Mouse (Mus musculus) kidney, embryonic 14.5 days (tissue): Measurements from ENCODE around the gene Tirap. TPM values are rescaled to one million over a fixed set of nuclear protein-coding genes. Genes with fewer than 3 reads are reported as not detected.

ENCODE experiments used
- ATAC-seq: fragments of 200-750 bp; cut with Nextera tagmentation; 2 replicates; pipeline ENCODE4 v1.8.0; 2017; ENCODE audit warnings: moderate number of reproducible peaks, mild to moderate bottlenecking, moderate TSS enrichment, moderate library complexity; ENCODE audit not compliant: low FRiP score, low TSS enrichment
- H3K27ac ChIP-seq: fragments of 300-500 bp; sonication (generic); 2 replicates; pipeline ENCODE4 v1.5.1; 2014; ENCODE audit warnings: low read depth, mild to moderate bottlenecking, low read length, moderate library complexity, mixed read lengths
- H3K27me3 ChIP-seq: fragments of 300-500 bp; sonication (generic); 2 replicates; pipeline ENCODE4 v1.6.1; 2014; ENCODE audit warnings: mild to moderate bottlenecking, low read length; ENCODE audit not compliant: control insufficient read depth, insufficient read depth
- H3K36me3 ChIP-seq: fragments of 300-500 bp; sonication (generic); 2 replicates; pipeline ENCODE4 v1.6.1; 2014; ENCODE audit warnings: low read length, mixed read lengths; ENCODE audit not compliant: control insufficient read depth, insufficient read depth
- H3K4me1 ChIP-seq: fragments of 300-500 bp; sonication (generic); 2 replicates; pipeline ENCODE4 v1.6.1; 2014; ENCODE audit warnings: low read length, mixed read lengths; ENCODE audit not compliant: control insufficient read depth, insufficient read depth
- H3K4me2 ChIP-seq: fragments of 300-500 bp; sonication (generic); replicated peaks from 2 replicates; pipeline ENCODE4 v1.6.1; 2014; ENCODE audit warnings: low read depth, mild to moderate bottlenecking, low read length
- H3K4me3 ChIP-seq: fragments of 300-500 bp; sonication (generic); 2 replicates; pipeline ENCODE4 v1.5.1; 2014; ENCODE audit warnings: mild to moderate bottlenecking, low read length
- H3K9ac ChIP-seq: fragments of 300-500 bp; sonication (generic); 2 replicates; pipeline ENCODE4 v1.6.1; 2014; ENCODE audit warnings: low read depth, mild to moderate bottlenecking, low read length, moderate library complexity
- H3K9me3 ChIP-seq: fragments of 300-500 bp; sonication (generic); 2 replicates; pipeline ENCODE4 v1.6.1; 2016; ENCODE audit warnings: low read length; ENCODE audit not compliant: control insufficient read depth
- WGBS: fragments of 180-500 bp; shearing (Covaris S2); extraction: QIAGEN DNeasy Blood & Tissue Kit; methylation state at CpG from one replicate; pipeline ENCODE4 v1.1.7; 2014; 5-methylcytosine and 5-hydroxymethylcytosine counted together
- polyA plus RNA-seq: library from polyadenylated mRNA; unstranded; fragments of >200 nt; fragmentation: Nextera tagmentation; extraction: Ambion mirVana; gene quantifications from 2 replicates; pipeline ENCODE4 v1.2.1, GENCODE M21; 2014

The Tirap gene
- polyA plus RNA-seq, 1 experiment from 2014 or later = 12.5 TPM

DNA sequence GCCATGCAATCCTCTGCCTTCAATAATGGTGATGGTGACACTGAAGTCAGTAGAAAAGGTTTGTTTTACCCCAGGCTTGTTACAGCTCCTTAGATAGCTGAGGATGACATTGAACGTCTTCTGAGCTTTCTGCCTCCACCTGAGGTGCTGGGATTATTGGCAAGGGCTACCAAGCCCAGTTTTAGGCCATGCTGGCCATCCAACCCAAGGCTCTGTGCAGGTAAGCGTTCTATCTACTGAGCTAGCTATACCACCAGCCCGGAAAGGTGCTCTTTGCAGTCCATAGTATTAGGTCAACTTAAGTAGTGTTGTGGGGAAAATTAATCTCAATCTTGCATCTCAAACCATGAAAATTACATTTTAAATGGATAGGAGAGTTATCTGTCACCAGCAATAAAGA, 2.5 kb downstream of the Tirap start:
- Histone ChIP-seq H3K9ac (no peak overlapping the region), H3K4me3 (no peak overlapping the region), H3K36me3 (no peaks in the 10 kb centered on the region), H3K4me1 (peaks cover 8% of the 10 kb centered on the region), H3K27me3 (no peaks in the 10 kb centered on the region), H3K27ac (no peak overlapping the region), H3K4me2 (no peak overlapping the region), H3K9me3 (no peaks in the 10 kb centered on the region)
- WGBS = 89% methylated on average over 3 of the region's 3 CpGs
- no peak for ATAC-seq

DNA sequence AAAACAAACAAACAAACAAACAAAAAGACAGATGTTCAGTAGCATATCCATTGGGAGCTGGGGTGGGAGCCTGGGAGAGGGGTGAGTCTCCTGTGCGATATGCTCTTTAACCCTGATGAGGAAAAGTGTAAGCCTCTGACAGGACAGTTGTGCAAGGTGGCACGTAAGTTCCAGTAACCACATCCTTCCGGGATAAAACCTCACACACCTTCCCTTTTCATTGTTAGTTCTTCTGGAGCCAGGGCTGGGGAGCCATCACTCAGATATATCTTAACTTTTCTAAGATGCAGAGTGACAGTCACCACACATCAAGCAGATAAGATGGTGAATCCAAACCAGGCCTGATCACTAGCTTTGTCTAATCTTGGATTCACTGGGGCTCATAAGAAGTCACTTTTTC, 6.0 kb downstream of the Tirap start:
- Histone ChIP-seq H3K27ac (no peak overlapping the region), H3K9ac (no peak overlapping the region), H3K4me3 (no peak overlapping the region), H3K9me3 (no peaks in the 10 kb centered on the region), H3K27me3 (no peaks in the 10 kb centered on the region), H3K36me3 (peaks cover 13% of the 10 kb centered on the region), H3K4me1 (0 out of 2 replicates have a peak, but pooled peaks cover 3% of the 10 kb centered on the region), H3K4me2 (no peak overlapping the region)
- WGBS = 94% methylated on average over 3 of the region's 3 CpGs
- no peak for ATAC-seq

DNA sequence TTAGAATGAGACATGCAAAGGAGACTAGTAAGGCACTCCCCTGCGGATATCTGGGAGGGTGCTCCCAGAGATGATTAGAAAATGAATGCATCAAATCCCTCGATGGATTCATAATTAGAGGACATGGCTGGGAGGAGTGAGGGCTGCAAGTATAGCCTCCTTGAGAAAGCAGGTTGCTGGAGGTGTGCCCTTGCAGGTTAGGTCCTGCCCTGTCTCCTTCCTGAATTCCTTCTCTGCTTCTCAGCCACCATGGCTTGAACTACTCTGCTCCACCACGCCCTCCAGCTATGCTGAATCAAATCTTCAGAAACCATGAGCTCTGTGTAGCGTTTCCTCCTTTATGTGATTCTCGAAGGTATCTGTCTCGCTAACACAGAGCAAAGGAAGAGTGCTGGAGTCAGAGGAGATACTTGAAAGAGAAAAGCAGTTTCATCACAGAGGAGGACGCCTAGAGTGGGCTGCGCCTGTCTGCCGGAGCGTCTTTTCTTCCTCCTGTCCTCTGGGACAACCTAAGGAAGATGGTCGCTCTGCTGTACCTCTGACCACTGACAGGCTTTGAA, 7.0 kb downstream of the Tirap start:
- ATAC-seq = no peak
- H3K4me3 ChIP-seq = no peak overlapping the region
- whole genome bisulfite sequencing = 85% methylated on average over 11 of the region's 11 CpGs

DNA sequence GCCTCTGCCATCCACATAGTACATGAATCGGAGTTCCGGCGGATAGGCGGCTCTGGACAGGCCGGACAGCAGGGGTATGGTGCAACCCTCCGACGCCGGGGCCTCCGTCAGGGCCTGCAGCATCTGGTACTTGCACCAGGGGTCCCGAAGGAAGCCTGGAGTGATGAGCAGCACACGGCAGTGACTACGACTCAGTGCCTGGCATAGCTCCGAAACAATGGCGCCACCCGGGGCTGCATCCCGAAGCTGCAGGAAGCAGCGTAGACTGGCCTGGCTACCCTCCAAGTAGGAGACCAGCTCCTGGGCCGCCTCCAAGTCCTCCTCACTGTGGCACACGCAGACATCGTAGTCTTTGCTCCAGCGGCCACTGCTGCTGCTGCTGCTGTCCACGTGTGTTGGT, 11.4 kb downstream of the Tirap start:
- H3K27ac ChIP-seq = no peak overlapping the region
- H3K9ac ChIP-seq = no peak overlapping the region
- H3K4me1 ChIP-seq = no peaks in the 10 kb centered on the region
- no peaks in the 10 kb centered on the region for H3K9me3 ChIP-seq
- WGBS = 80% methylated on average over 22 of the region's 22 CpGs
- ATAC-seq = 0 out of 2 replicates have a peak, but pooled peaks have one; percentile 39
- H3K27me3 ChIP-seq = no peaks in the 10 kb centered on the region
- no peak overlapping the region for H3K4me3 ChIP-seq
- peaks cover 28% of the 10 kb centered on the region for H3K36me3 ChIP-seq
- no peak overlapping the region for H3K4me2 ChIP-seq

More for the DNA sequence above, 7.0 kb downstream of the Tirap start:
- Histone ChIP-seq H3K27me3 (no peaks in the 10 kb centered on the region), H3K4me2 (no peak overlapping the region), H3K4me1 (no peaks in the 10 kb centered on the region), H3K9ac (no peak overlapping the region), H3K27ac (no peak overlapping the region), H3K9me3 (no peaks in the 10 kb centered on the region), H3K36me3 (peaks cover 20% of the 10 kb centered on the region)

DNA sequence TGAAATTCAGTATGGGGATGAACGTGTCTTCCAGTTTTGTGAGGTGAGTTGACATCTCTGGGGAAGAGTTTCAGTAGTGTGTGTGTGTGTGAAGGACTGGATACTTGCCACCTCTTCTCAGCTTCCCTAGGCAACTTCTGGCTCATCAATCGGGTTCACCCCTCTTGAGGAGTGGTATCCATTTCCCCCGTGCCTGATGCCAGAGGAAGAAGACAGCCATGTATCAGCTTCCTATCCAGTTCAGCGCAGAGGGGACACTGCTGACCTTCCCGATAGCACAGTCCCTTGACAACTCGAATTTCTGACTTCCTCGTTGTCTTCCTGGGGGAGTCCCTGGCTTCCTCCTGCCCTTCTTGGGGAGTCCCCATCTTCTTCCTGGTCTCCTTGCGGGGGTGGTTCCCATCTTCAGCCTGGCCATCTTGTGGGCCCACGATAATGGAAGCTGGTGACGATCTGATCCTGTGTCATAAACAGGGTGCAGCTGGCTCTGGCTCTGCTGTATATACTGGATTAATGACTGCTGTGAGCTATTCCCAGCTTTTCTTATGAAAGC, 12.7 kb downstream of the Tirap start:
- H3K36me3 ChIP-seq = peaks cover 28% of the 10 kb centered on the region
- 77% methylated on average over 10 of the region's 10 CpGs for WGBS
- H3K27me3 ChIP-seq = no peaks in the 10 kb centered on the region
- ATAC-seq = no peak
- no peaks in the 10 kb centered on the region for H3K4me1 ChIP-seq
- H3K27ac ChIP-seq = no peak overlapping the region
- no peak overlapping the region for H3K4me3 ChIP-seq
- no peak overlapping the region for H3K9ac ChIP-seq
- H3K4me2 ChIP-seq = no peak overlapping the region
- H3K9me3 ChIP-seq = no peaks in the 10 kb centered on the region

DNA sequence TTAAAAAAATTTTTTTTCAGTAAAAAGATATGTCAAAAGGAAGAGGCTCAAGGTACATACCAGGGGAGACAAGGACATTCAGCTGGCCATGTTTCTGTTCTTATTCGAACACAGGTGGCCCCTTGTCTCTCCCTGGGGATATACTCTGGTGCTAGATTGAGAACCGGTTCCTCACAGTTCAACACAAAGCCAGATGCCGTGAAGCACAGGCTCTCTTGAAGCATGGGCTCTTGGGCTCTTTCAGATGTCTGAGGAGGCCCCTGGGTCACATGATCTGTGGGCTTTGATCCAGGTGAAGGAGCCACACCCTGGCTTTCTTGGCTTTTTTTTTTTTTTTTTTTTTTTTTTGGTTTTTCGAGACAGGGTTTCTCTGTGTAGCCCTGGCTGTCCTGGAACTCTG, 13.7 kb downstream of the Tirap start:
- Histone ChIP-seq H3K36me3 (peaks cover 28% of the 10 kb centered on the region), H3K4me2 (no peak overlapping the region), H3K9me3 (no peaks in the 10 kb centered on the region), H3K4me1 (no peaks in the 10 kb centered on the region), H3K4me3 (no peak overlapping the region), H3K27me3 (no peaks in the 10 kb centered on the region), H3K27ac (no peak overlapping the region), H3K9ac (no peak overlapping the region)
- 78% methylated on average over 4 of the region's 4 CpGs for WGBS
- ATAC-seq = no peak

DNA sequence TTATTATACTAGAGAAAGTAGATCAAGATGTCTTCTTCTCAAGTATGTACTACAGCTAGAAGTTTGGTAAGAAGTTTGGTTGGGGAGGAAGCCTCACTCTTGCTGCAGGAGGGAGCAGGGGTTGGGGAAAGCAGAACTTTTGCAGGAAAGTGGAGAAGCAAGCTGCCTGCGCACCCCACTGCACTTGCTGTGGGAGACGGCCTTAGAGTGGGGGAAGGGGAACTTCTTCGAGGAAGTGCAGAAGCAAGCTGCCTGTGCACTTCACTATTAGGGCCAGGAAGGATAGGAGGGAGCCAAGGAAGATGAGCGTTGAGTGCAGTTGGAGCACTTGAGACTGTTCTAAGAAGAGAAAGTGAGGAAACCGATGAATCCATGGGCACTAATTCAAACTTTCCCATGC, 16.7 kb downstream of the Tirap start:
- Histone ChIP-seq H3K4me2 (no peak overlapping the region), H3K27ac (no peak overlapping the region), H3K36me3 (peaks cover 10% of the 10 kb centered on the region; the same call in 1 of the 2 replicates), H3K27me3 (no peaks in the 10 kb centered on the region), H3K4me3 (no peak overlapping the region), H3K4me1 (no peaks in the 10 kb centered on the region), H3K9me3 (no peaks in the 10 kb centered on the region), H3K9ac (no peak overlapping the region)
- no peak for ATAC-seq
- WGBS = 48% methylated on average over 5 of the region's 5 CpGs

DNA sequence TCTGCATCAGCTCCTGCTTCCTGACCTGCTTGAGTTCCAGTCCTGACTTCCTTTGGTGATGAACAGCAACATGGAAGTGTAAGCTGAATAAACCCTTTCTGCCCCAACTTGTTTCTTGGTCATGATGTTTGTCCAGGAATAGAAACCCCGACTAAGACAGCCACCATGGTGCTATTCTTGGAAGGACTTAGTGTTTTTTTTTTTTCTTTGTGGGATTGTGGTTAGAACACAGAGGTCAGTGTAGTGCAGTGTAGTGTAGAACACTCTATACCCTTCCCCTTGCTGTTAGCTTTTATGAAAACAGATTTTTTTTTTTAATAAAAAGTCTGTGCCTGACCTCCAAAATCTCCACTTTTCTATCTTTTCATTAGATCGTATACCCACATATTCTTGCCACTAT, 17.3 kb downstream of the Tirap start:
- WGBS = 86% methylated on average over 2 of the region's 2 CpGs
- no peak overlapping the region for H3K27ac ChIP-seq
- no peak overlapping the region for H3K9ac ChIP-seq
- no peaks in the 10 kb centered on the region for H3K27me3 ChIP-seq
- no peak overlapping the region for H3K4me3 ChIP-seq
- no peaks in the 10 kb centered on the region for H3K4me1 ChIP-seq
- H3K4me2 ChIP-seq = no peak overlapping the region
- H3K36me3 ChIP-seq = peaks cover 9% of the 10 kb centered on the region; the same call in 1 of the 2 replicates
- ATAC-seq = no peak
- no peaks in the 10 kb centered on the region for H3K9me3 ChIP-seq

DNA sequence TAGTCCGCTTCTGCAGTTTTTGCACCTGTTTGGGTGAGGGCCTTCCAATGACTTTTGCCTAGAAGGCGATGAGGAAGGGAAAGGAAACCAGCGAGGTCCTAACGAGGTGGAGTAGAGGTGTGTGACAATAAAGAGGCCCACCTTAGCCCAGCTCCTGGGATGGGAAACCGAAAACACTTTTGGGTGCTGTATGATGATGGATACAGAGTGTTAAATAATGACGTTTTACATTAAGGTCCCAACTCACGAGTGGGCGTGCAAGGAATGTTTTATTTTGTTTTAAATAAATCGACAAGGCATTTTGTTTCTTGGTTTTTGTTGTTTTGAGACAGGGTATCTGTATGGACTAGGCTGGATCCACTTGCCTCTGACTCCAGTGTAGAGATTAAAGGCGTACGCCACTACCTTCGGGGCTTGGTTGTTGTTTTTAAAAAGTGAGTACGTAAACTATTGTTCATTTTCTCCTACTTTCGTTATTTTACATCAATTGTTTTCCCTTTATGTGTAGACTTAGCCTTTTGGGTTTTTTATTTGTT, 23.9 kb downstream of the Tirap start:
- Histone ChIP-seq H3K4me3 (peak overlapping the region; percentile 69), H3K9me3 (no peaks in the 10 kb centered on the region), H3K4me1 (peaks cover 7% of the 10 kb centered on the region; the same call in 1 of the 2 replicates), H3K36me3 (no peaks in the 10 kb centered on the region), H3K9ac (no peak overlapping the region), H3K27me3 (no peaks in the 10 kb centered on the region), H3K27ac (no peak overlapping the region), H3K4me2 (peak overlapping the region; percentile 90)
- ATAC-seq = no peak; the same call in 1 of the 2 replicates
- 53% methylated on average over 14 of the region's 14 CpGs for WGBS
